Mouse (Mus musculus) myocyte (in vitro differentiated cells): ENCODE results near the gene Kcna2.

Experiments used
- CEBPB ChIP-seq: IDR thresholded peaks from 2 replicates; pipeline ENCODE4 v1.6.1; 2011; ENCODE audit warnings: mild to moderate bottlenecking, moderate library complexity; ENCODE audit not compliant: poor library complexity, insufficient read depth, severe bottlenecking
- E2F4 ChIP-seq: IDR thresholded peaks from one replicate; pipeline ENCODE4 v1.6.1; 2011; ENCODE audit warnings: mild to moderate bottlenecking, control low read depth, moderate library complexity; ENCODE audit not compliant: insufficient read depth
- MAX ChIP-seq: IDR thresholded peaks from one replicate; pipeline ENCODE4 v1.6.1; 2011; ENCODE audit warnings: low read depth, mild to moderate bottlenecking, control low read depth
- MYOD1 ChIP-seq, 3 experiments: IDR thresholded peaks; one replicate each; pipeline ENCODE4 v1.6.1; 2011; ENCODE audit warnings: control low read depth in 2 of 3, low read depth in 2 of 3, mild to moderate bottlenecking in 2 of 3, moderate library complexity in 1 of 3; ENCODE audit not compliant: insufficient read length in 2 of 3, control insufficient read depth in 1 of 3
- MYOG ChIP-seq, 3 experiments: IDR thresholded peaks; one replicate each; pipeline ENCODE4 v1.6.1; 2011; ENCODE audit warnings: control low read depth in 2 of 3, low read depth in 2 of 3, mild to moderate bottlenecking in 2 of 3; ENCODE audit not compliant: insufficient read length in 2 of 3, control insufficient read depth in 1 of 3, insufficient read depth in 1 of 3
- POLR2A ChIP-seq: IDR thresholded peaks from one replicate; pipeline ENCODE4 v1.6.1; 2011; ENCODE audit warnings: low read depth, mild to moderate bottlenecking, control low read depth, moderate library complexity; ENCODE audit not compliant: insufficient read length
- POLR2AphosphoS2 ChIP-seq: IDR thresholded peaks from one replicate; pipeline ENCODE4 v1.6.1; 2011; ENCODE audit warnings: low read depth, control low read depth; ENCODE audit not compliant: insufficient read length
- REST ChIP-seq: IDR thresholded peaks from one replicate; pipeline ENCODE4 v1.6.1; 2011; ENCODE audit warnings: mild to moderate bottlenecking, control low read depth, moderate library complexity; ENCODE audit not compliant: insufficient read depth, insufficient read length
- SRF ChIP-seq: IDR thresholded peaks from one replicate; pipeline ENCODE4 v1.6.1; 2011; ENCODE audit warnings: low read depth; ENCODE audit not compliant: control insufficient read depth, insufficient read length
- TCF12 ChIP-seq: IDR thresholded peaks from one replicate; pipeline ENCODE4 v1.6.1; 2011; ENCODE audit warnings: mild to moderate bottlenecking, control low read depth; ENCODE audit not compliant: poor library complexity, insufficient read depth, severe bottlenecking
- USF1 ChIP-seq: IDR thresholded peaks from one replicate; pipeline ENCODE4 v1.6.1; 2011; ENCODE audit warnings: low read depth, mild to moderate bottlenecking, control low read depth, moderate library complexity

- no peak for TF ChIP-seq POLR2A
- no peak for TF ChIP-seq E2F4
- TF ChIP-seq POLR2AphosphoS2, result no peak
- TF ChIP-seq CEBPB, result no peak
- no peak for TF ChIP-seq TCF12
- TF ChIP-seq MYOG (IDR thresholded peaks at IDR 0.05; ENCODE audit: control insufficient read depth in 1 of 3, insufficient read depth in 1 of 3, insufficient read length in 2 of 3, low read depth in 2 of 3), result no peak
- TF ChIP-seq USF1, result no peak
- no peak for TF ChIP-seq SRF
- no peak for TF ChIP-seq MAX
- no peak for TF ChIP-seq MYOD1 (IDR thresholded peaks at IDR 0.05; ENCODE audit: control insufficient read depth in 1 of 3, insufficient read length in 2 of 3, low read depth in 2 of 3)
- no peak for TF ChIP-seq REST
These were observed 27.5 kb downstream of the Kcna2 start for GRCm38 (mm10) chr3:107128421-107128820.
